Mouse (Mus musculus) myocyte (in vitro differentiated cells): ENCODE measurements around the gene Gm973.

ENCODE experiments used
- CEBPB ChIP-seq: IDR thresholded peaks from 2 replicates; pipeline ENCODE4 v1.6.1; 2011; ENCODE audit warnings: mild to moderate bottlenecking, moderate library complexity; ENCODE audit not compliant: poor library complexity, insufficient read depth, severe bottlenecking
- MYOD1 ChIP-seq, 3 experiments: IDR thresholded peaks; one replicate each; pipeline ENCODE4 v1.6.1; 2011; ENCODE audit warnings: control low read depth in 2 of 3, low read depth in 2 of 3, mild to moderate bottlenecking in 2 of 3, moderate library complexity in 1 of 3; ENCODE audit not compliant: insufficient read length in 2 of 3, control insufficient read depth in 1 of 3
- MYOG ChIP-seq, 3 experiments: IDR thresholded peaks; one replicate each; pipeline ENCODE4 v1.6.1; 2011; ENCODE audit warnings: control low read depth in 2 of 3, low read depth in 2 of 3, mild to moderate bottlenecking in 2 of 3; ENCODE audit not compliant: insufficient read length in 2 of 3, control insufficient read depth in 1 of 3, insufficient read depth in 1 of 3
- POLR2A ChIP-seq: IDR thresholded peaks from one replicate; pipeline ENCODE4 v1.6.1; 2011; ENCODE audit warnings: low read depth, mild to moderate bottlenecking, control low read depth, moderate library complexity; ENCODE audit not compliant: insufficient read length
- POLR2AphosphoS2 ChIP-seq: IDR thresholded peaks from one replicate; pipeline ENCODE4 v1.6.1; 2011; ENCODE audit warnings: low read depth, control low read depth; ENCODE audit not compliant: insufficient read length
- TCF12 ChIP-seq: IDR thresholded peaks from one replicate; pipeline ENCODE4 v1.6.1; 2011; ENCODE audit warnings: mild to moderate bottlenecking, control low read depth; ENCODE audit not compliant: poor library complexity, insufficient read depth, severe bottlenecking
- USF1 ChIP-seq: IDR thresholded peaks from one replicate; pipeline ENCODE4 v1.6.1; 2011; ENCODE audit warnings: low read depth, mild to moderate bottlenecking, control low read depth, moderate library complexity

DNA sequence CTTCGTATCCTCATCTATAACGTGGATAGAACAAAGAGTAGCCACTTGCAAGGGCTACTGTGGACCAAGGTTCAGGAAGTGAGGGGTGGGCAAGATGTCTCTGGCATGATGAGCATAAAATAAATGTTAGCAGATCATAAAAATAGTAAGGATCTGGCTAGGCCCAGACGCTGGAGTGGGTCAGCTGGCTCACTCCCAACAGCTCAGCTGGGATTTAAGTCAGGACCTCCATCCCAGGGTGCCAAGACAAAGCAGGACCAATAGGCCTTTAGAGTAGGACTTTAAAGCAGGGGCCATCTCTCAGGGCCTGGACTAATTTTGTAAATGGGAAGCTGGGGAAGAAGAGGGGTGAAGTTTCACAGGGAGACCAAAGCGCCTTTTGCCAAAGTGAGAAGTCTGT, 45.3 kb upstream of the Gm973 start:
- TF ChIP-seq USF1 (no peak), POLR2AphosphoS2 (no peak), CEBPB (no peak), MYOG (IDR thresholded peaks at IDR 0.05; ENCODE audit: control insufficient read depth in 1 of 3, insufficient read depth in 1 of 3, insufficient read length in 2 of 3, low read depth in 2 of 3) (no peak), TCF12 (no peak), POLR2A (no peak), MYOD1 (IDR thresholded peaks at IDR 0.05; ENCODE audit: control insufficient read depth in 1 of 3, insufficient read length in 2 of 3, low read depth in 2 of 3) (no peak)
